Mouse (Mus musculus): ENCODE results near the gene Lcn12. TPM values are rescaled to one million over a fixed set of nuclear protein-coding genes. Genes with fewer than 3 reads are reported as not detected.

Lcn12 gene
- total and polyA plus RNA-seq, 2 experiments = 0.27 TPM; not detected in 1

- H3K36me3 ChIP-seq (ENCODE audit: control insufficient read depth, insufficient read depth, low read length) = peaks cover 24% of the 10 kb centered on the region
- peak overlapping the region; percentile 42 for H3K27ac ChIP-seq (replicated peaks; ENCODE audit: insufficient read depth, low read depth, low read length)
- H3K79me2 ChIP-seq (ENCODE audit: control insufficient read depth, insufficient read depth, low read length) = no peaks in the 10 kb centered on the region
- peaks cover 8% of the 10 kb centered on the region for H3K4me1 ChIP-seq (ENCODE audit: control insufficient read depth, insufficient read depth, low read length)
- no peak overlapping the region for H3K4me3 ChIP-seq (ENCODE audit: insufficient read depth, low read depth, low read length)
- no peak overlapping the region for H3K9ac ChIP-seq (ENCODE audit: low read depth, low read length)
- WGBS = 41% methylated on average over 3 of the region's 3 CpGs
- no peak for TF ChIP-seq CTCF (IDR thresholded peaks at IDR 0.05; ENCODE audit: low read depth, low read length)
- no peak for TF ChIP-seq POLR2A (IDR thresholded peaks at IDR 0.05; ENCODE audit: extremely low read depth, insufficient read depth, low read length)
- H3K27me3 ChIP-seq (ENCODE audit: control insufficient read depth, insufficient read depth, low read length) = no peaks in the 10 kb centered on the region
- peak; percentile 92 for DNase-seq (ENCODE audit: extremely low read depth, low read depth, low spot score)
Measured at GRCm38 (mm10) chr2:25534178-25534865, 40.6 kb upstream of the Lcn12 start.

- 70% methylated on average over 2 of the region's 2 CpGs for WGBS
- no peak for DNase-seq (ENCODE audit: extremely low read depth, low read depth, low spot score)
- H3K79me2 ChIP-seq (ENCODE audit: control insufficient read depth, insufficient read depth, low read length) = no peaks in the 10 kb centered on the region
- peaks cover 8% of the 10 kb centered on the region for H3K4me1 ChIP-seq (ENCODE audit: control insufficient read depth, insufficient read depth, low read length)
- peak overlapping the region; percentile 39; the same call in 1 of the 2 replicates for H3K27ac ChIP-seq (replicated peaks; ENCODE audit: insufficient read depth, low read depth, low read length)
- peaks cover 30% of the 10 kb centered on the region for H3K36me3 ChIP-seq (ENCODE audit: control insufficient read depth, insufficient read depth, low read length)
- H3K4me3 ChIP-seq (ENCODE audit: insufficient read depth, low read depth, low read length) = no peak overlapping the region
- no peaks in the 10 kb centered on the region for H3K27me3 ChIP-seq (ENCODE audit: control insufficient read depth, insufficient read depth, low read length)
- no peak overlapping the region for H3K9ac ChIP-seq (ENCODE audit: low read depth, low read length)
- TF ChIP-seq POLR2A (IDR thresholded peaks at IDR 0.05; ENCODE audit: extremely low read depth, insufficient read depth, low read length) (no peak), CTCF (IDR thresholded peaks at IDR 0.05; ENCODE audit: low read depth, low read length) (no peak)
Measured at GRCm38 (mm10) chr2:25533707-25534106, 40.0 kb upstream of the Lcn12 start.

- no peaks in the 10 kb centered on the region for H3K4me1 ChIP-seq (ENCODE audit: control insufficient read depth, insufficient read depth, low read length)
- H3K79me2 ChIP-seq (ENCODE audit: control insufficient read depth, insufficient read depth, low read length) = no peaks in the 10 kb centered on the region
- DNase-seq (ENCODE audit: extremely low read depth, low read depth, low spot score) = no peak
- H3K9ac ChIP-seq (ENCODE audit: low read depth, low read length) = no peak overlapping the region
- no peak overlapping the region for H3K4me3 ChIP-seq (ENCODE audit: insufficient read depth, low read depth, low read length)
- WGBS = 89% methylated on average over 9 of the region's 9 CpGs
- no peak overlapping the region for H3K27ac ChIP-seq (replicated peaks; ENCODE audit: insufficient read depth, low read depth, low read length)
- H3K27me3 ChIP-seq (ENCODE audit: control insufficient read depth, insufficient read depth, low read length) = no peaks in the 10 kb centered on the region
- TF ChIP-seq POLR2A (IDR thresholded peaks at IDR 0.05; ENCODE audit: extremely low read depth, insufficient read depth, low read length) = no peak
- no peak for TF ChIP-seq CTCF (IDR thresholded peaks at IDR 0.05; ENCODE audit: low read depth, low read length)
- peaks cover 62% of the 10 kb centered on the region for H3K36me3 ChIP-seq (ENCODE audit: control insufficient read depth, insufficient read depth, low read length)
Measured at GRCm38 (mm10) chr2:25526510-25527302, 33.0 kb upstream of the Lcn12 start.

DNA sequence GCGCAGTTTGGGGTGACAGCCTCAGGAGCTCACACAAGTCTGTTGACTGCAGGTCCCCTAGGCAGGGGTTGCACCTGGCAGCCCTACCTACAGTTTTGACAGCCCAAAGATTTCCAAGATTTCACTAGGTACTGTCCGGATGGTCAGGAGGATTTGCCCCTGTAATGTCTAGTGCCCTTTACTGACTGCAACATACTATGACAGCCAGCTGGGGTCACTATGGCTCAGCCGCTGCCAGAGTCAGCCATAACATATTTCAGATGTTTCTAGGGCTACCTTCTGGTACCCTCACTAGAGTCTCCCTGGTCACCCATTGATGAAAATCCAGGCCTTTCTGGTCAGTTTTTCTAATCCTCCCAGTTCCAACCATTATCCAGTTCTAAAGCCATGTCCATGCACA lies 16.2 kb upstream of the Lcn12 start:
- TF ChIP-seq CTCF (IDR thresholded peaks at IDR 0.05; ENCODE audit: low read depth, low read length) (peak; percentile 50), POLR2A (IDR thresholded peaks at IDR 0.05; ENCODE audit: extremely low read depth, insufficient read depth, low read length) (no peak)
- H3K79me2 ChIP-seq (ENCODE audit: control insufficient read depth, insufficient read depth, low read length) = no peaks in the 10 kb centered on the region
- H3K27me3 ChIP-seq (ENCODE audit: control insufficient read depth, insufficient read depth, low read length) = no peaks in the 10 kb centered on the region
- no peak for DNase-seq (ENCODE audit: extremely low read depth, low read depth, low spot score)
- no peak overlapping the region for H3K4me3 ChIP-seq (ENCODE audit: insufficient read depth, low read depth, low read length)
- no peaks in the 10 kb centered on the region for H3K36me3 ChIP-seq (ENCODE audit: control insufficient read depth, insufficient read depth, low read length)
- H3K27ac ChIP-seq (replicated peaks; ENCODE audit: insufficient read depth, low read depth, low read length) = no peak overlapping the region
- H3K9ac ChIP-seq (ENCODE audit: low read depth, low read length) = no peak overlapping the region
- WGBS = 78% methylated on average over 3 of the region's 3 CpGs
- H3K4me1 ChIP-seq (ENCODE audit: control insufficient read depth, insufficient read depth, low read length) = no peaks in the 10 kb centered on the region

GRCm38 (mm10) chr2:25506964-25507363 lies 13.3 kb upstream of the Lcn12 start:
- TF ChIP-seq POLR2A (IDR thresholded peaks at IDR 0.05; ENCODE audit: extremely low read depth, insufficient read depth, low read length) (no peak), CTCF (IDR thresholded peaks at IDR 0.05; ENCODE audit: low read depth, low read length) (no peak)
- no peak overlapping the region for H3K9ac ChIP-seq (ENCODE audit: low read depth, low read length)
- DNase-seq (ENCODE audit: extremely low read depth, low read depth, low spot score) = peak; percentile 27
- H3K36me3 ChIP-seq (ENCODE audit: control insufficient read depth, insufficient read depth, low read length) = no peaks in the 10 kb centered on the region
- H3K4me3 ChIP-seq (ENCODE audit: insufficient read depth, low read depth, low read length) = no peak overlapping the region
- H3K27me3 ChIP-seq (ENCODE audit: control insufficient read depth, insufficient read depth, low read length) = no peaks in the 10 kb centered on the region
- no peaks in the 10 kb centered on the region for H3K79me2 ChIP-seq (ENCODE audit: control insufficient read depth, insufficient read depth, low read length)
- no peak overlapping the region for H3K27ac ChIP-seq (replicated peaks; ENCODE audit: insufficient read depth, low read depth, low read length)
- peaks cover under 1% of the 10 kb centered on the region; the same call in 1 of the 2 replicates for H3K4me1 ChIP-seq (ENCODE audit: control insufficient read depth, insufficient read depth, low read length)
- WGBS = 38% methylated on average over 5 of the region's 5 CpGs

Measured in liver, adult 2 months (tissue).